Mouse (Mus musculus) bone marrow, adult 2 months (tissue): ENCODE results near the gene Rps6ka5. TPM values are rescaled to one million over a fixed set of nuclear protein-coding genes. Genes with fewer than 3 reads are reported as not detected.

Experiments
- H3K27ac ChIP-seq: fragments of 200-500 bp; 2 replicates; pipeline ENCODE4 v1.5.1; 2012; ENCODE audit warnings: low read depth, mild to moderate bottlenecking, control low read depth, inconsistent platforms, low read length; ENCODE audit not compliant: control insufficient read depth, poor library complexity, insufficient read depth
- H3K4me1 ChIP-seq: fragments of 200-500 bp; 2 replicates; pipeline ENCODE4 v1.6.1; 2011; ENCODE audit warnings: low read length; ENCODE audit not compliant: control insufficient read depth, insufficient read depth
- H3K4me3 ChIP-seq: fragments of 200-500 bp; replicated peaks from 2 replicates; pipeline ENCODE3; 2011; ENCODE audit warnings: mild to moderate bottlenecking, low read depth, low read length, control low read depth; ENCODE audit not compliant: control insufficient read depth
- CTCF ChIP-seq: fragments of 200-500 bp; IDR thresholded peaks from 2 replicates; pipeline ENCODE4 v1.5.1; 2011; ENCODE audit warnings: low read length, control low read depth; ENCODE audit not compliant: control insufficient read depth, insufficient read depth
- POLR2A ChIP-seq: fragments of 200-500 bp; IDR thresholded peaks from 2 replicates; pipeline ENCODE4 v1.6.1; 2011; ENCODE audit warnings: low read depth, mild to moderate bottlenecking, control low read depth, low read length, borderline replicate concordance; ENCODE audit not compliant: control insufficient read depth
- WGBS: fragments of 180-500 bp; shearing (Covaris S2); methylation state at CpG from one replicate; pipeline ENCODE4 v1.1.7; 2018; 5-methylcytosine and 5-hydroxymethylcytosine counted together
- polyA plus RNA-seq: library from polyadenylated mRNA; stranded (reverse); fragments of >200 nt; gene quantifications from 2 replicates; pipeline ENCODE4 v1.2.4, GENCODE M21; 2011; ENCODE audit warnings: low replicate concordance; ENCODE audit not compliant: missing spikeins, insufficient read depth, insufficient read length

Gene Rps6ka5
- polyA plus RNA-seq, 1 experiment, result 5.3 TPM

GRCm38 (mm10) chr12:100633231-100633630 is 93.6 kb downstream of the Rps6ka5 start:
- Histone ChIP-seq H3K27ac (no peak overlapping the region), H3K4me3 (no peak overlapping the region), H3K4me1 (peaks cover 1% of the 10 kb centered on the region; the same call in 1 of the 2 replicates)
- 82% methylated on average over 3 of the region's 3 CpGs for WGBS
- TF ChIP-seq POLR2A, result no peak
- TF ChIP-seq CTCF, result no peak

GRCm38 (mm10) chr12:100631286-100631685 is 95.5 kb downstream of the Rps6ka5 start:
- WGBS, result 91% methylated on average over 7 of the region's 7 CpGs
- no peak overlapping the region for H3K4me3 ChIP-seq
- no peak for TF ChIP-seq POLR2A
- no peak for TF ChIP-seq CTCF
- H3K27ac ChIP-seq, result no peak overlapping the region
- H3K4me1 ChIP-seq, result peaks cover 2% of the 10 kb centered on the region; the same call in 1 of the 2 replicates

GRCm38 (mm10) chr12:100629126-100629920 is 97.5 kb downstream of the Rps6ka5 start:
- H3K4me1 ChIP-seq, result peaks cover 2% of the 10 kb centered on the region; the same call in 1 of the 2 replicates
- WGBS, result 67% methylated on average over 6 of the region's 6 CpGs
- TF ChIP-seq CTCF (no peak), POLR2A (no peak)

GRCm38 (mm10) chr12:100626991-100627677 is 99.6 kb downstream of the Rps6ka5 start:
- 0% methylated on average over 1 of the region's 1 CpGs for WGBS
- H3K4me3 ChIP-seq, result no peak overlapping the region
- H3K4me1 ChIP-seq, result peaks cover 2% of the 10 kb centered on the region; the same call in 1 of the 2 replicates
- H3K27ac ChIP-seq, result 0 out of 2 replicates have a peak overlapping the region, but pooled peaks have one; percentile 29
- TF ChIP-seq CTCF, result no peak
- TF ChIP-seq POLR2A, result no peak

More at GRCm38 (mm10) chr12:100629126-100629920, 97.5 kb downstream of the Rps6ka5 start:
- Histone ChIP-seq H3K4me3 (no peak overlapping the region), H3K27ac (no peak overlapping the region)

- Histone ChIP-seq H3K4me3 (no peak overlapping the region), H3K27ac (no peak overlapping the region), H3K4me1 (peaks cover 2% of the 10 kb centered on the region; the same call in 1 of the 2 replicates)
- 16% methylated on average over 4 of the region's 4 CpGs for WGBS
- no peak for TF ChIP-seq CTCF
- TF ChIP-seq POLR2A, result no peak
Measured at GRCm38 (mm10) chr12:100626273-100626990, 100.4 kb downstream of the Rps6ka5 start.

GRCm38 (mm10) chr12:100624854-100625447 is 101.8 kb downstream of the Rps6ka5 start:
- H3K4me1 ChIP-seq, result peaks cover 2% of the 10 kb centered on the region; the same call in 1 of the 2 replicates
- no peak overlapping the region for H3K27ac ChIP-seq
- H3K4me3 ChIP-seq, result no peak overlapping the region
- no peak for TF ChIP-seq CTCF
- 34% methylated on average over 3 of the region's 3 CpGs for WGBS

GRCm38 (mm10) chr12:100615251-100615650 is 111.5 kb downstream of the Rps6ka5 start:
- Histone ChIP-seq H3K27ac (no peak overlapping the region), H3K4me1 (no peaks in the 10 kb centered on the region), H3K4me3 (no peak overlapping the region)
- TF ChIP-seq POLR2A, result no peak
- TF ChIP-seq CTCF, result no peak
- 11% methylated on average over 2 of the region's 2 CpGs for WGBS
